In genomic region chr11:95550301-95551021, GRCm38 (mm10) we compare ENCODE assay signal across 26 mouse cellular contexts. TPM values are rescaled to one million over a fixed set of nuclear protein-coding genes. Genes with fewer than 3 reads are reported as not detected.
"Had no signal": no experiment of that assay in that cellular context is flagged by ENCODE, and none has a peak within 500 bp of the region (broad histone marks: within the 10 kb centered on the region; RNA-seq: fewer than 3 reads in every experiment).

No protein-coding gene starts in this region.

- H3K4me1 ChIP-seq: heart, embryonic 15.5 days; hindbrain, embryonic 13.5 days; hindbrain, embryonic 15.5 days had no signal

- H3K9me3 ChIP-seq: heart, embryonic 13.5 days; heart, embryonic 15.5 days; hindbrain, embryonic 13.5 days; hindbrain, embryonic 15.5 days; kidney, embryonic 15.5 days; limb, embryonic 13.5 days; limb, embryonic 15.5 days had no signal

- H3K27me3 ChIP-seq: heart, embryonic 15.5 days; hindbrain, embryonic 13.5 days; hindbrain, embryonic 15.5 days; kidney, embryonic 15.5 days; limb, embryonic 13.5 days; limb, embryonic 15.5 days had no signal

- H3K4me2 ChIP-seq: heart, embryonic 11.5 days; heart, embryonic 13.5 days; heart, embryonic 15.5 days; hindbrain, embryonic 13.5 days; hindbrain, embryonic 15.5 days; kidney, embryonic 15.5 days; limb, embryonic 13.5 days; limb, embryonic 15.5 days had no signal

- H3K9ac ChIP-seq: heart, embryonic 13.5 days; heart, embryonic 15.5 days; hindbrain, embryonic 13.5 days; hindbrain, embryonic 15.5 days; kidney, embryonic 15.5 days; limb, embryonic 13.5 days; limb, embryonic 15.5 days had no signal

- H3K36me3 ChIP-seq: heart, embryonic 13.5 days; heart, embryonic 15.5 days; hindbrain, embryonic 13.5 days; hindbrain, embryonic 15.5 days; kidney, embryonic 15.5 days; limb, embryonic 13.5 days; limb, embryonic 15.5 days had no signal

- H3K27ac ChIP-seq: heart, adult 2 months; heart, embryonic 13.5 days; heart, embryonic 15.5 days; hindbrain, embryonic 13.5 days; hindbrain, embryonic 15.5 days; hindbrain, postnatal 0 days; kidney, embryonic 15.5 days; kidney, postnatal 0 days; limb, embryonic 13.5 days; limb, embryonic 15.5 days had no signal

- DNase-seq: gastrocnemius, postnatal 14 days; gastrocnemius, postnatal 36 days; heart, adult 11 months; heart, adult 2 months; heart, postnatal 14 days; heart, postnatal 36 days; kidney, adult 11 months; kidney, adult 2 months; kidney, adult 9 months; kidney, postnatal 14 days; kidney, postnatal 36 days; layer of hippocampus, adult 9-11 months; layer of hippocampus, postnatal 36 days; left cerebral cortex, postnatal 4 days had no signal

- H3K4me3 ChIP-seq: heart, adult 2 months; heart, embryonic 13.5 days; heart, embryonic 15.5 days; hindbrain, embryonic 13.5 days; hindbrain, embryonic 15.5 days; kidney, embryonic 15.5 days; limb, embryonic 13.5 days; limb, embryonic 15.5 days had no signal

- ATAC-seq: hindbrain, postnatal 0 days; intestine, embryonic 16.5 days had no signal

RNA-seq across cellular contexts. Expression of gene Nxph3, which starts 36.1 kb away (rescaled TPM):
- total RNA-seq: hematopoietic stem cell, adult 5-6 weeks had no signal

RNA-seq across cellular contexts. Expression of gene Ngfr, which starts 37.1 kb away (rescaled TPM):
- total RNA-seq: hematopoietic stem cell, adult 5-6 weeks had no signal
